Mouse (Mus musculus): ENCODE measurements at regions not wholly inside any gene's neighbourhood (a gene's known extent, or its start where the extent isn't known, plus 50 kb on each side); places are given as distances from the start of the nearest gene placed in this dataset.
A peak's percentile ranks its signal among the peaks of the same experiment; 100 is the strongest.

DNA sequence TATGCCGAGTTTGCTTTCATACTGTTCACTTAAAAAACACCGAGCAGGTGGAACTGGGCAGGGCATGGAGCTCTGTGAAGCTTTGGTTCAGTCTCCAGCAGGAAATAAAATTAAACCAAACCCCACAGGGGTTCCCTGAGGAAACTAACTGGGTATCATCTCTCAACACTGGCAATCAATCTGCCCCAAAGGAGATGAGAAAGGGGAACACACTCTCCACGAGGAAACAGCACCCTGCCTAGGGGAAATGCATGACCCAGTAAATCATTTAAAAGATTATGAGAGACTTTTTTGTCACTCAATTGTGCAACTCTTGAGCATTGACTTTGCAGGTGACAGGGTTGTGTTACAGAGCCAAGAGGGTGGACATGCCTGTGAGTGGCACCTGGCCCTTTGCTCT, 58.0 kb upstream of the Atp11b start:
- TF ChIP-seq MYB (IDR thresholded peaks at IDR 0.05; ENCODE audit: low read depth, low read length) (no peak), SMC3 (IDR thresholded peaks at IDR 0.05; ENCODE audit: low read depth, low read length) (no peak), POLR2AphosphoS5 (IDR thresholded peaks at IDR 0.05; ENCODE audit: borderline replicate concordance, low read depth, low read length) (no peak), MXI1 (IDR thresholded peaks at IDR 0.05; ENCODE audit: low read depth, low read length) (0 out of 2 replicates have a peak, but pooled peaks have one; percentile 18), NRF1 (IDR thresholded peaks at IDR 0.05; ENCODE audit: insufficient read depth, low read depth, low read length, poor library complexity, severe bottlenecking) (no peak), RCOR1 (IDR thresholded peaks at IDR 0.05; ENCODE audit: low read depth, low read length) (no peak; the same call in 1 of the 2 replicates), TAL1 (IDR thresholded peaks at IDR 0.05; ENCODE audit: low read length) (no peak)
- Histone ChIP-seq H3K4me1 (ENCODE audit: control insufficient read depth in 1 of 2, insufficient read depth in 2 of 2, low read length in 2 of 2) (peaks cover 10% of the 10 kb centered on the region in 2 experiments), H3K79me2 (ENCODE audit: control insufficient read depth, insufficient read depth, low read length, poor library complexity) (no peaks in the 10 kb centered on the region), H3K9ac (ENCODE audit: control insufficient read depth, low read depth, low read length, poor library complexity, severe bottlenecking) (no peak overlapping the region), H3K27ac (ENCODE audit: control insufficient read depth, low read depth, low read length) (no peak overlapping the region), H3K9me3 (replicated peaks; ENCODE audit: insufficient read depth, low read length) (no peaks in the 10 kb centered on the region), H3K27me3 (ENCODE audit: control insufficient read depth in 1 of 2, insufficient read depth in 2 of 2, low read length in 2 of 2) (no peaks in the 10 kb centered on the region), H3K36me3 (ENCODE audit: control insufficient read depth in 1 of 2, insufficient read depth in 2 of 2, low read length in 2 of 2) (peaks cover 0 to 7% of the 10 kb centered on the region in 2 experiments; a peak in 2 of 4 replicates), H3K4me3 (ENCODE audit: control insufficient read depth in 1 of 2, insufficient read depth in 1 of 2, low read depth in 2 of 2, low read length in 2 of 2) (no peak overlapping the region)
- peak; percentile 31 for DNase-seq (ENCODE audit: low read depth, low spot score)

DNA sequence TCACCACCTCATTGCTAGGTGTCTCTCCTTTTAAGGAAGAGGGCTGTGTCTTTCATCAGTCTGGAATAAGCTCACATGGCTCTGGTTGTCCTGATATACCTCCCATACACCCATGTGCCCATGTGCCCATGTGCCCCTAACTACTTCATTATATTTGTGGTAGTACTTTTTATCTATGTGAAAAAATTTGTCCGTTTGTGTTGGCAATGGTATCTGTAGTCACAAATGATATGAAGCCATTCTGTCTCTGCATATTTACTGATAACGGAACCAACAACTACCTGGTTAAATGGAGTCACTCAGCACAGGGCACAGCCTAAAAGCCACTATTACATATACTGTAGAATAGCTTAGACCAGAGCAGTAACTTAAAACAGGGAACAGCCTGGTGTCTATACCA, 54.6 kb upstream of the Atp11b start:
- Histone ChIP-seq H3K9me3 (replicated peaks; ENCODE audit: insufficient read depth, low read length) (no peaks in the 10 kb centered on the region), H3K4me1 (ENCODE audit: control insufficient read depth in 1 of 2, insufficient read depth in 2 of 2, low read length in 2 of 2) (peaks cover 5 to 6% of the 10 kb centered on the region in 2 experiments; a peak in 3 of 4 replicates), H3K79me2 (ENCODE audit: control insufficient read depth, insufficient read depth, low read length, poor library complexity) (no peaks in the 10 kb centered on the region), H3K27me3 (ENCODE audit: control insufficient read depth in 1 of 2, insufficient read depth in 2 of 2, low read length in 2 of 2) (no peaks in the 10 kb centered on the region), H3K4me3 (ENCODE audit: control insufficient read depth in 1 of 2, insufficient read depth in 1 of 2, low read depth in 2 of 2, low read length in 2 of 2) (no peak overlapping the region), H3K36me3 (ENCODE audit: control insufficient read depth in 1 of 2, insufficient read depth in 2 of 2, low read length in 2 of 2) (peaks cover 0 to 4% of the 10 kb centered on the region in 2 experiments; a peak in 2 of 4 replicates), H3K27ac (ENCODE audit: control insufficient read depth, low read depth, low read length) (no peak overlapping the region; the same call in 1 of the 2 replicates), H3K9ac (ENCODE audit: control insufficient read depth, low read depth, low read length, poor library complexity, severe bottlenecking) (no peak overlapping the region)
- peak; percentile 51 for DNase-seq (ENCODE audit: low read depth, low spot score)
- TF ChIP-seq ZC3H11A (IDR thresholded peaks at IDR 0.05; ENCODE audit: low read depth, low read length) (no peak), BHLHE40 (IDR thresholded peaks at IDR 0.05; ENCODE audit: borderline replicate concordance, low read depth, low read length) (no peak), MYC (IDR thresholded peaks at IDR 0.05; ENCODE audit: low read depth, low read length) (peak; percentile 82), MAX (IDR thresholded peaks at IDR 0.05; ENCODE audit: low read length) (peak; percentile 50), NELFE (IDR thresholded peaks at IDR 0.05; ENCODE audit: low read depth, low read length) (no peak), CTCF (IDR thresholded peaks at IDR 0.05 in 2 of 3, conservative IDR thresholded peaks at IDR 0.05 in 1 of 3; ENCODE audit: control insufficient read depth in 1 of 3, insufficient read depth in 1 of 3, low read depth in 2 of 3, low read length in 3 of 3, poor library complexity in 1 of 3, severe bottlenecking in 1 of 3) (no peak), ETS1 (IDR thresholded peaks at IDR 0.05; ENCODE audit: low read depth, low read length) (peak; percentile 63), UBTF (IDR thresholded peaks at IDR 0.05; ENCODE audit: borderline replicate concordance, insufficient read depth, low read depth, low read length) (no peak), USF1 (IDR thresholded peaks at IDR 0.05; ENCODE audit: low read depth, low read length) (peak; percentile 54; the same call in 1 of the 2 replicates), TCF12 (IDR thresholded peaks at IDR 0.05; ENCODE audit: low read depth, low read length) (peak; percentile 86), EP300 (IDR thresholded peaks at IDR 0.05; ENCODE audit: low read depth in 1 of 2, low read length in 2 of 2) (peak; percentile 75 to 90), MXI1 (IDR thresholded peaks at IDR 0.05; ENCODE audit: low read depth, low read length) (peak; percentile 72; the same call in 1 of the 2 replicates), MYB (IDR thresholded peaks at IDR 0.05; ENCODE audit: low read depth, low read length) (0 out of 2 replicates have a peak, but pooled peaks have one; percentile 34), HCFC1 (IDR thresholded peaks at IDR 0.05; ENCODE audit: low read depth, low read length) (0 out of 2 replicates have a peak, but pooled peaks have one; percentile 16), GATA1 (IDR thresholded peaks at IDR 0.05; ENCODE audit: low read depth, low read length) (peak; percentile 79), SIN3A (IDR thresholded peaks at IDR 0.05; ENCODE audit: low read length) (peak; percentile 54), RCOR1 (IDR thresholded peaks at IDR 0.05; ENCODE audit: low read depth, low read length) (peak; percentile 15; the same call in 1 of the 2 replicates)

All from MEL (cell line).